In the genomic region with DNA sequence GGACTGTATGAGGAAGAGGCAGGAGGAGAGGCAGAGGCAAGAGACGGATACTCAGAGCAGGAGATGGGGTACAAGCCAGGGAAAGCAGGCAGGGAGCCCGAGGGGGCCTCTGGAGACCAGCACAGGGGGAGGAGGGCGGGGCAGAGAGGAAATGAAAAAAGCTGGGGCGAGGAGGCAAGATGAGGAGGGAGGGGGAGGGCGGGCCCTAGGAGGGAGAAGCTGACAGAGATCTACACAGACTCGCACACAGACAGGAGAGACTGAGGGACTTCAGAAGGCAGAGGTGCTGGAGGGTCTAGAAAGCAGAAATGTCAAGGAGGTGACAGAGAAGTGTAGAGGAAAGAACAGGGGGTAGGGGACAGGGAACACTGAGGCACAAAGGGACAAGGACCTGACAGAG, we compare ENCODE assay signal across 8 mouse cellular contexts. TPM values are rescaled to one million over a fixed set of nuclear protein-coding genes. Genes with fewer than 3 reads are reported as not detected.
DNase-seq lines count a peak whose midpoint lies in the region; ATAC-seq lines count a peak whose summit lies in the region.

TSS of gene Ptgir (plus strand) at position 210 of the 400 bp plus-strand sequence.

- no peak within 1 kb of the TSS for H3K4me3 ChIP-seq in neural tube, embryonic 14.5 days (ENCODE audit: low read depth, low read length)
- H3K4me3 ChIP-seq in limb, embryonic 10.5 days: no peak within 1 kb of the TSS
- no peak within 1 kb of the TSS for H3K4me3 ChIP-seq in stomach, embryonic 16.5 days (replicated peaks; ENCODE audit: low read length)

- 15% methylated on average over 6 of the region's 6 CpGs for WGBS in neural tube, embryonic 14.5 days
- 16% methylated on average over 6 of the region's 6 CpGs for WGBS in limb, embryonic 10.5 days
- 12% methylated on average over 6 of the region's 6 CpGs for whole genome bisulfite sequencing in stomach, embryonic 16.5 days

- no peaks in the 10 kb centered on the region for H3K4me1 ChIP-seq in neural tube, embryonic 14.5 days (ENCODE audit: control insufficient read depth, insufficient read depth, low read length)
- peaks cover 62% of the 10 kb centered on the region for H3K4me1 ChIP-seq in limb, embryonic 10.5 days
- H3K4me1 ChIP-seq in stomach, embryonic 16.5 days (ENCODE audit: control insufficient read depth, insufficient read depth, low read length): peaks cover 44% of the 10 kb centered on the region

- 0 out of 2 replicates have a peak within 1 kb of the TSS, but pooled peaks have one; percentile 8 for H3K9ac ChIP-seq in neural tube, embryonic 14.5 days (replicated peaks; ENCODE audit: low read depth, low read length)
- peak within 1 kb of the TSS; percentile 17; the same call in 1 of the 2 replicates for H3K9ac ChIP-seq in stomach, embryonic 16.5 days (ENCODE audit: low read length)

- H3K9me3 ChIP-seq in neural tube, embryonic 14.5 days (ENCODE audit: control insufficient read depth, low read length): no peaks in the 10 kb centered on the region
- no peaks in the 10 kb centered on the region for H3K9me3 ChIP-seq in limb, embryonic 10.5 days (replicated peaks)
- H3K9me3 ChIP-seq in stomach, embryonic 16.5 days (replicated peaks; ENCODE audit: control insufficient read depth, low read length): no peaks in the 10 kb centered on the region

- H3K36me3 ChIP-seq in neural tube, embryonic 14.5 days (ENCODE audit: control insufficient read depth, insufficient read depth, low read length): no peaks in the 10 kb centered on the region
- no peaks in the 10 kb centered on the region for H3K36me3 ChIP-seq in limb, embryonic 10.5 days
- no peaks in the 10 kb centered on the region for H3K36me3 ChIP-seq in stomach, embryonic 16.5 days (ENCODE audit: control insufficient read depth, insufficient read depth, low read length)

- no peak for ATAC-seq in neural tube, embryonic 14.5 days (ENCODE audit: low read depth)
- peak; percentile 16; the same call in 1 of the 2 replicates for ATAC-seq in stomach, embryonic 16.5 days (ENCODE audit: insufficient read depth, low FRiP score)

- H3K4me2 ChIP-seq in neural tube, embryonic 14.5 days (ENCODE audit: low read depth, low read length): no peak within 1 kb of the TSS
- H3K4me2 ChIP-seq in stomach, embryonic 16.5 days (ENCODE audit: low read depth, low read length): 0 out of 2 replicates have a peak within 1 kb of the TSS, but pooled peaks have one; percentile 23

- DNase-seq in neural tube, embryonic 10.5 days (ENCODE audit: extremely low spot score, low spot score): no peak
- DNase-seq in gastrocnemius, postnatal 25 days: peak; percentile 83
- no peak for DNase-seq in limb, embryonic 10.5 days (ENCODE audit: low spot score)
- DNase-seq in left cerebral cortex, adult 18-20 months (ENCODE audit: low spot score in 2 of 2): no peak
- DNase-seq in ovary, adult 18-20 months (ENCODE audit: low spot score): no peak
- no peak for DNase-seq in cerebellum, adult 8-10 months

- no peak within 1 kb of the TSS for H3K27ac ChIP-seq in neural tube, embryonic 14.5 days (ENCODE audit: low read depth, low read length)
- H3K27ac ChIP-seq in limb, embryonic 10.5 days: peak within 1 kb of the TSS; percentile 27
- H3K27ac ChIP-seq in stomach, embryonic 16.5 days (ENCODE audit: low read length): peak within 1 kb of the TSS; percentile 26

- H3K27me3 ChIP-seq in neural tube, embryonic 14.5 days (ENCODE audit: control insufficient read depth, insufficient read depth, low read length): no peaks in the 10 kb centered on the region
- H3K27me3 ChIP-seq in limb, embryonic 10.5 days (ENCODE audit: low read depth, poor library complexity, severe bottlenecking): 0 out of 2 replicates have a peak, but pooled peaks cover 5% of the 10 kb centered on the region
- no peaks in the 10 kb centered on the region for H3K27me3 ChIP-seq in stomach, embryonic 16.5 days (ENCODE audit: control insufficient read depth, insufficient read depth, low read length)

RNA-seq across cellular contexts. Expression of gene Ptgir, which starts in this region (rescaled TPM):
- polyA plus RNA-seq in neural tube, embryonic 14.5 days (2014; fragmentation: Nextera tagmentation; extraction: Ambion mirVana): 1.2 TPM in 1 of 2 replicates, not detected in the other
- 1 to 10 TPM in 1 of 2 experiments, under 1 TPM in 1; 0.97 to 1.3 TPM for total RNA-seq in gastrocnemius, postnatal 25 days (2021)
- 0.18 and 0.43 TPM in 2 replicates for polyA plus RNA-seq in limb, embryonic 10.5 days (2016; fragmentation: Nextera tagmentation; extraction: Ambion mirVana)
- polyA plus RNA-seq in stomach, embryonic 16.5 days (2015; fragmentation: Nextera tagmentation; extraction: Ambion mirVana): 3.0 and 3.2 TPM in 2 replicates
- total RNA-seq in left cerebral cortex, adult 18-20 months (2021): under 1 TPM in 1 of 2 experiments, not detected in 1; 0.12 TPM
